Mouse (Mus musculus) liver, adult 2 months (tissue): ENCODE results near the gene Anapc2.

Experiments
- CTCF ChIP-seq: fragments of 200-500 bp; IDR thresholded peaks from 2 replicates; pipeline ENCODE4 v1.5.1; 2011; ENCODE audit warnings: low read depth, low read length, control low read depth
- POLR2A ChIP-seq: fragments of 200-500 bp; IDR thresholded peaks from 2 replicates; pipeline ENCODE4 v1.6.1; 2011; ENCODE audit warnings: low read length, control low read depth; ENCODE audit not compliant: insufficient read depth; ENCODE audit errors: extremely low read depth

DNA sequence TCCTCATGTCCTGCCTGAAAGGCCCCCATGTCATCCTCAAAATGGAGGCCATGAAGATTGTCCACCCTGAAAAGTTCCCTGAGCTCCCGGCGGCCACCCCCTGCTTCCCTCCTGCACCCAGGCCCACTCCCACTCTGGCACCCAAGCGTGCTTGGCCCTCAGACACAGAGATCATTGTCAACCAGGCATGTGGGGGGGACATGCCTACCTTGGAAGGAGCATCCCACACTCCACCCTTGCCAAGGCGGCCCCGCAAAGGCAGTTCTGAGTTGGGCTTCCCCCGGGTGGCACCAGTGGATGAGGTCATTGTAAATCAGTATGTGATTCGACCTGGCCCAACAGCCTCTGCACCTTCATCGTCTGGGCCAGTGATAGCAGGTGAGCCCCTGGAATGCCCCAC is 28.9 kb upstream of the Anapc2 start:
- TF ChIP-seq CTCF (no peak), POLR2A (no peak)
